Mouse (Mus musculus) NIH3T3 (cell line): Measurements from ENCODE around the gene Ugt1a1.
"Not testable (repeated sequence)": the region's sequence is repeated elsewhere in the genome, so short reads cannot be mapped to it uniquely, and the experiment has no call there.

Experiments used
- DNase-seq: peaks from one replicate; pipeline ENCODE4 v3.0.0-alpha.2; 2012; ENCODE audit warnings: low read depth

Ugt1a1 gene

GRCm38 (mm10) chr1:88211812-88212211 is at the start of gene Ugt1a1:
Ugt1a1 (plus strand) TSS chr1:88211959.
- DNase-seq = peak; percentile 44

- DNase-seq = no peak
These were observed 46.0 kb upstream of the Ugt1a1 start, which contains the start of gene Ugt1a5 for GRCm38 (mm10) chr1:88165711-88166110. Ugt1a5 (plus strand) TSS chr1:88166012.

GRCm38 (mm10) chr1:88172190-88172589 is 39.6 kb upstream of the Ugt1a1 start:
- DNase-seq = not testable (repeated sequence)

GRCm38 (mm10) chr1:88179657-88180056 is 32.1 kb upstream of the Ugt1a1 start:
- no peak for DNase-seq

- DNase-seq = no peak
These were observed 25.3 kb upstream of the Ugt1a1 start for GRCm38 (mm10) chr1:88186325-88186935.

GRCm38 (mm10) chr1:88192136-88192535 is 19.6 kb upstream of the Ugt1a1 start:
- DNase-seq = no peak

GRCm38 (mm10) chr1:88195687-88196086 is 16.1 kb upstream of the Ugt1a1 start:
- no peak for DNase-seq

GRCm38 (mm10) chr1:88197443-88197842 is 14.3 kb upstream of the Ugt1a1 start:
- no peak for DNase-seq

DNA sequence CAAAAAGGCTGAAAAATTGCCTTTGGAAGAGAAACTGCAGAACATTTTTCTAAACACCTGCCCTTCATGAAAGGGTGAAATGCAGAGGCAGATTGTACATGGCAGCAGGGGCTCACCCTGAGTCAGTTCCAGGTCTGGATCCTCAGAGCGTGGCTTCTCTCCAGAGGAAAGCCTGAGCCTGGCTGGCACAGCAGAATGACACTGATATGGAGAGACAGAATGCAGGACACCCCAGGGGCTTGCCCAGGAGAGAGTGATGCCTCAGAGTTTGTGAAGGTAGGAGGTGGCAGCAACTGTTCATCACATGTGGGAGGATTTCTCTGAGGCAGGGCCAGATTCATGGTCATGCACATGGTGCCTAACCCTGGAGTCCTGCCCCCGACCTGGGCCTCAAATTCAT is 11.8 kb upstream of the Ugt1a1 start:
- DNase-seq = peak; percentile 16

DNA sequence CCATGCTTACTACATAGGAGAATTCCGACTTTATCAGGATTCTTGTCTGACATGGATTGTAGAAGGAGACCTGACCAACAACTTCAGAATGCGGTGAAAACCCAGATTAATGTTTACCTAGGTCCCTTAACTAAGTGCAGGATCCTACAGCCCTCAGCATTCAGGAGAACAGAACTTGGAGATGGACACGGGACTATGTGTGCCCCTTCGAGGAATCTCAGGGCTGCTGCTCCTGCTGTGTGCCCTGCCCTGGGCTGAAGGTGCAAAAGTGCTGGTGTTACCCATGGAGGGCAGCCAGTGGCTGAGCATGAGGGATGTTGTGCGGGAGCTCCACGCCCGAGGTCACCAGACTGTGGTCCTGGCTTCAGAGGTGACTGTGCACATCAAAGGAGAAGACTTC is 11.3 kb upstream of the Ugt1a1 start, which contains the start of gene Ugt1a2:
TSS of gene Ugt1a2 (plus strand) at position 146 of the 400 bp plus-strand sequence.
- no peak for DNase-seq

- no peak for DNase-seq
These were observed 6.4 kb upstream of the Ugt1a1 start, which contains the start of gene Dnajb3 for GRCm38 (mm10) chr1:88205294-88205922. Dnajb3 (minus strand) TSS chr1:88205782.

DNA sequence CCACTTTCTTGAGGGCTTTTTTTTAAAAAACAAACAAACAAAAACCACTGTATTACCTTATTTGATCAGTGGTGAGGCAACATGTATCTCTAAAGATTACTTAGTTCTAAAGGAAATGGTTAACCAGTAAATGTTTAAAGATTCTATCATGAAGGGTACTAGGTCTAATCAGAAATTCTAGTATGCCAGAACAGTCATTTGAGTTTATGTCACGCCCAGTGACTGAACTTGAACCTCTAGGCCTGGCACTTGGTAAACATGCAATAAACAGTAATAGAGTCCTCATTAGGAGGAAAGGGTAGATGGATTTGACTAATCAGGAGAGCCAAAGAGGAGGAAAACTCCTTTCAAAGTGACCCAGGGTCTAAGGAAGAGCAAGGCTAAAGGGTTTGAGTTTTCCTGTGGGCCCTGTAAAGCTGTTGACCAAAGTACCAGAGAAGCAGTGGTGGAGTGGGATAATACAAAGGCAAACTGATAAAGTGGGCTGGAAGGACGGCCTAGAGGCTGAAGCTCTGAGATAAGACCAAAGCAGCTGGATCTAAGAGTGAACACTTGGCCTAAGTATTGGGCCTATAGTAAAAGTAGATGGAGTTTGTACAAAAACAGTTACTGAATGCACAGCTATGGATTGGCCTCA is 4.8 kb upstream of the Ugt1a1 start:
- no peak for DNase-seq

DNA sequence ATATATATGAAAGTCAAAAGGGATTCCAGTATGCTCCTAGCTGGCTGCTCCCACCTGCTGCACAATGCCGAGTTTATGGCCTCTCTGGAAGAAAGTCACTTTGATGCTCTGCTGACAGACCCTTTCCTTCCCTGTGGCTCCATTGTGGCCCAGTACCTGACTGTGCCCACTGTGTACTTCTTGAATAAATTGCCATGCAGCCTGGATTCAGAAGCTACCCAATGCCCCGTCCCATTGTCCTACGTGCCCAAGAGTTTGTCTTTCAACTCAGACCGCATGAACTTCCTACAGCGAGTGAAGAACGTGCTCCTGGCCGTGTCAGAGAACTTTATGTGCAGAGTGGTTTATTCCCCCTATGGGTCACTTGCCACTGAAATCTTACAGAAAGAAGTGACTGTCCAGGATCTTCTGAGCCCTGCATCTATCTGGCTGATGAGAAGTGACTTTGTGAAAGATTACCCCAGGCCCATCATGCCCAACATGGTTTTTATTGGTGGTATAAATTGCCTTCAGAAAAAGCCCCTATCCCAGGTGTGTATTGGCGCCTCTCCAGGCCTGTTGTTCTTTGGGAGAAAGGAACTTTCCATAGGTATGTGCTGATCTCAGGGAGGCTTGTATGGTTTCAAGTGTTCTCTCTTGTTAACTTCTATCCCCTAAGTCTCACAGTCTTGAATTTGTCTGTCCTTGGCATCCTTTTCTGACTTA is 734 bp downstream of the Ugt1a1 start:
- peak; percentile 19 for DNase-seq

- DNase-seq = peak; percentile 9
These were observed 1.3 kb downstream of the Ugt1a1 start for GRCm38 (mm10) chr1:88213061-88213460.

GRCm38 (mm10) chr1:88213766-88214461 is 2.2 kb downstream of the Ugt1a1 start:
- peak; percentile 14 for DNase-seq

- DNase-seq = peak; percentile 5
These were observed 2.7 kb downstream of the Ugt1a1 start for GRCm38 (mm10) chr1:88214462-88214952.

- peak; percentile 14 for DNase-seq
These were observed 4.0 kb downstream of the Ugt1a1 start for GRCm38 (mm10) chr1:88215466-88216380.

GRCm38 (mm10) chr1:88216551-88216950 is 4.8 kb downstream of the Ugt1a1 start:
- peak; percentile 3 for DNase-seq

- peak; percentile 27 for DNase-seq
These were observed 5.4 kb downstream of the Ugt1a1 start for GRCm38 (mm10) chr1:88217144-88217543.

DNA sequence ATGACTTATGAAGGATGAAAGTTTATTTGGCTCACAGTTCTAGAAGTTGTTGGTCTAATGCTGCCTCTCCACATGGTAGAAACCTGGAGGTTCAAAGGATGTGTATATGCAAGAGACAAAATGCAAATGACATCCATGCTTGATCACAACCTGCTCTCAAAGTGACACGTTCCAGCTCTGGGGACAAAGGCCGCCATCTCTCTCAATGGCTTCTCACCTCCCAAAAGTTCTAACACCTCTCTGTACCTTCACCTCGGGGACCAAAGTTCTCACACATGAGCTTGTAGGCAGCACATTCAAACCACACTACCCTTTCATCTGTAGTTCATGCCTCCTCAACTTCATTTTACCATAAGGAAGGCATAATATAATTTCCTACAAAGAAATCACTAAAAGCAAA is 5.8 kb downstream of the Ugt1a1 start:
- peak; percentile 4 for DNase-seq

DNA sequence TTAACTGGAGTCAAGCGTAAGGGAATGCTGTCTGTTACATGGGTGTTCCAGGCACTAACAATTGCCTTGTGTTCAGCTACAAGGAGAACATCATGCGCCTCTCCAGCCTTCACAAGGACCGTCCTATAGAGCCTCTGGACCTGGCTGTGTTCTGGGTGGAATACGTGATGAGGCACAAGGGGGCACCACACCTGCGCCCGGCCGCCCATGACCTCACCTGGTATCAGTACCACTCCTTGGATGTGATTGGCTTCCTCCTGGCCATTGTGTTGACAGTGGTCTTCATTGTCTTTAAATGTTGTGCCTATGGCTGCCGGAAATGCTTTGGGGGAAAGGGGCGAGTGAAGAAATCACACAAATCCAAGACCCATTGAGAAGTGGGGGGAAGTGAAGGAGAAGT is 6.3 kb downstream of the Ugt1a1 start:
- DNase-seq = peak; percentile 18
